Mouse (Mus musculus) cerebellum, adult 9-11 months (tissue): Measurements from ENCODE around the gene Zfp652.

Experiments used
- DNase-seq: peaks from one replicate; pipeline ENCODE4 v3.0.0; 2022

Gene Zfp652

GRCm38 (mm10) chr11:95769208-95769607, 56.7 kb downstream of the Zfp652 start:
- DNase-seq = no peak

- DNase-seq = no peak
Observed at GRCm38 (mm10) chr11:95770720-95771364, 58.4 kb downstream of the Zfp652 start.

GRCm38 (mm10) chr11:95771665-95772064, 59.2 kb downstream of the Zfp652 start:
- DNase-seq = no peak

- no peak for DNase-seq
Observed at GRCm38 (mm10) chr11:95773264-95773663, 60.8 kb downstream of the Zfp652 start.

- DNase-seq = no peak
Observed at GRCm38 (mm10) chr11:95777323-95778297, 65.1 kb downstream of the Zfp652 start.

GRCm38 (mm10) chr11:95778831-95779251, 66.4 kb downstream of the Zfp652 start:
- no peak for DNase-seq

GRCm38 (mm10) chr11:95779366-95779765, 66.9 kb downstream of the Zfp652 start:
- DNase-seq = no peak

GRCm38 (mm10) chr11:95780480-95780879, 68.0 kb downstream of the Zfp652 start:
- no peak for DNase-seq

- no peak for DNase-seq
Observed at GRCm38 (mm10) chr11:95781557-95781956, 69.1 kb downstream of the Zfp652 start.

GRCm38 (mm10) chr11:95783457-95783856, 71.0 kb downstream of the Zfp652 start:
- no peak for DNase-seq

- no peak for DNase-seq
Observed at GRCm38 (mm10) chr11:95783958-95784357, 71.5 kb downstream of the Zfp652 start.

- DNase-seq = no peak
Observed at GRCm38 (mm10) chr11:95785675-95786074, 73.2 kb downstream of the Zfp652 start.

GRCm38 (mm10) chr11:95786511-95786910, 74.0 kb downstream of the Zfp652 start:
- DNase-seq = no peak

- DNase-seq = no peak
Observed at GRCm38 (mm10) chr11:95789451-95789891, 77.0 kb downstream of the Zfp652 start.

GRCm38 (mm10) chr11:95791787-95792186, 79.3 kb downstream of the Zfp652 start:
- peak; percentile 46 for DNase-seq

GRCm38 (mm10) chr11:95792950-95793509, 80.6 kb downstream of the Zfp652 start:
- DNase-seq = no peak

GRCm38 (mm10) chr11:95794201-95794600, 81.7 kb downstream of the Zfp652 start:
- DNase-seq = no peak

- DNase-seq = no peak
Observed at GRCm38 (mm10) chr11:95795582-95795981, 83.1 kb downstream of the Zfp652 start.

- no peak for DNase-seq
Observed at GRCm38 (mm10) chr11:95805010-95805409, 92.5 kb downstream of the Zfp652 start.

GRCm38 (mm10) chr11:95805527-95805926, 93.1 kb downstream of the Zfp652 start:
- no peak for DNase-seq

- no peak for DNase-seq
Observed at GRCm38 (mm10) chr11:95807884-95808283, 95.4 kb downstream of the Zfp652 start.

- DNase-seq = no peak
Observed at GRCm38 (mm10) chr11:95808448-95809011, 96.1 kb downstream of the Zfp652 start.

- no peak for DNase-seq
Observed at GRCm38 (mm10) chr11:95809603-95810002, 97.1 kb downstream of the Zfp652 start.
